Mouse (Mus musculus): ENCODE measurements at regions not wholly inside any gene's neighbourhood (a gene's known extent, or its start where the extent isn't known, plus 50 kb on each side); places are given as distances from the start of the nearest gene placed in this dataset.

DNA sequence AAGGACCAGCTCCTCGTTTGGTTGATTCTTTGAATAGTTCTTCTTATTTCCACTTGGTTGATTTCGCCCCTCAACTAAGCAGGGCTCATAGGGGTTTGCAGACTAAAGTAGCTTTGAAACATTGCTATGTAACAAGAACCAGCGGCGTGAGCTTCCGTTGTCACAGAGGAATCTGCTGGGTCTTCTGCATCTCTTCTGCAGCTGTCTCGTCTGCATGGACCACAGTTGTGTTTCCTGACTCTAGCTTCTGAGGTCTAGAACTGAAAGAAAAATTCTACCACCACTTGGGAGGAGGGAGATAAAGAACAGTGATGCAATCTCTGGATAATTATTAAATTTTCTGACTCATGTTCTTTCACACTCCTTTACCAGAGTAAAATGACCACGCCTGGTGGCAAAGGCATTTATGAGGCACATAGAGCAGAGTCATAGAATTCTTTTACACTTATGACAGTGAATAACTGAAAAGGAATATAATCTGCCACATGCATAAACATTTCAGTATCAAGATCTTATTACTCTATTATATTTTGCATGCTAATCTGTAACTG lies 1340.9 kb downstream of the Slc22a22 start:
- no peak for DNase-seq

DNA sequence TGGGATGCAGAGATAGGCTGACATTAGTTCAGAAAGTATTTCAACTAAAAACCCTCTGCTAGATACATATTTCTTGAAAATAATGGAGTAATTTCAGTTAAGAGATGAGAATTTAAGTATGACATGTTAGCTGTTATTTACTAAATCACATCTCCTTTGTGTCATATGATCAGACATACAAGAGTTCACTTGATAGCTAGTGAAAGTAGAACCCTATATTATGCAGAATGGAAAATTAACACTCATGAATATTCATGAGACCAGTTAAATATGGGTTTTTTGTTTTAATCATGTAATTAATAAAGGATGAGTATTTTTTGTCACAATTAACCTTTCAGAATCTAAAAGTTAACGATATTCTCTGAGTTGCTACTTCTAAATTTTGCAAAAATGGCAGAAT lies 1349.4 kb downstream of the Slc22a22 start:
- no peak for DNase-seq

- DNase-seq = no peak
These were observed 1357.9 kb downstream of the Slc22a22 start for GRCm38 (mm10) chr15:56119287-56120065.

DNA sequence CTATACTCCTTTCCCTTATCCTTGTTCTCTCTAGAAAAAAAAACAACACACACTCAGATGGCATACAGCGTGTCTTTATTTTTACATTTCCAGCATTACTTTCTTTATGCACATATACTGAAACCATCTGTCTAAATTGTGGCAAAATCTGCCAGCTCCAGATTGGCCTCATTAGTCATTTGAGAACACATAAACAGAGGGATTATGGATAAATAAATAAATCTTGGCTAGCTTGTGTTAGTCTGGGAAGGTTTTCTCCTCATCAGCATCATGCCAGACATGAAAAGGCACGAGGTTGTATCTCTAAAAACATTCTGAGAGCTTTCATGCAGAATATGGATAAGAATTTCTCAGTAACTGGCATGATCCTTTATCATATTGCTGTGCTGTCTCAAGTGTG lies 1369.1 kb downstream of the Slc22a22 start:
- DNase-seq = peak; percentile 10

DNA sequence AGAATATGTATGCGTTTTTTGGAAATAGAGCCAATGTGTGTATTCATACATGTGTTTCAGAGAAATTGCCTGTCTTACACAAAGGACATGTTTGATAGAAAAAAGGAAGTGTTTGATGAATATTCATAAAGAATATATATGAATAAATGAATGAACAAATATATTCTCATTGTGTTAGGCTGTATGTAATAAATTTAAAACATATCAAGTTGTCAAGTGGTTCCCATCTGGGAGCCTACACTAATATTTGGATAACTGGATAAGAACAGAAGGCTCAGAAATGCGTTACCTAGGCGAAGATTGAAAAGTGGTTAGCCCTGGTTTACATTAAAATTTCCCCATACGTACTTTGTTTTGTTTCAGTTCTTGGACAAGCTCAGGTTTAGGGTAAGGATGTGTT lies 1369.7 kb downstream of the Slc22a22 start:
- DNase-seq = no peak

DNA sequence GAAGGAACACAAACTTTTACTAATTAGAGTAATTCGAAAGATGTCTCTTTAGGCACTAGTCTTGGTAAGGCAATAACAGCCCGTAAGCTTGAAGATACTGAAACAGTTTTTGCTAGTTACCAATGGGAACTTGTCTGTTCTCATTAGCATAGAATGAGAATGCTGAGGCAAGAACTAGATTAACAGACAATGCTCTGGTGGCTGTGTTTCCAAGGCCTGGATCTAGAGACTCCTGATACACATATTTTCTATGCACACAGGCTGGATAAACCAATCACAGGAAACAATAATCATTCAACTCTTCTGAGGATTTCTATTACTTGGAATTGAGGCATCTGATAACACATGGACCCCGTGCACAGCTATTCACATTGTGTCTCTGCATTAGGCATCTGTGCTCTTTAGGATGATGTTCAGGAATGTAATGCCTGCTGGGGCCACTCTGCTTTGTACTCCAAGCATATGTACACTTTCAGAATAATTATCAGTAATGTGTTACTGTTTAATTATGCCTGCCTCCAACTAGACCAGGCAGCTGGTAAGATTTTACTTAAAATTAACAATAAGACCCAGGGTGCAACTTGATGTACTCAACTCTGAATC lies 1377.2 kb downstream of the Slc22a22 start:
- DNase-seq = no peak

GRCm38 (mm10) chr15:56077838-56078567 lies 1399.4 kb downstream of the Slc22a22 start:
- no peak for DNase-seq

DNA sequence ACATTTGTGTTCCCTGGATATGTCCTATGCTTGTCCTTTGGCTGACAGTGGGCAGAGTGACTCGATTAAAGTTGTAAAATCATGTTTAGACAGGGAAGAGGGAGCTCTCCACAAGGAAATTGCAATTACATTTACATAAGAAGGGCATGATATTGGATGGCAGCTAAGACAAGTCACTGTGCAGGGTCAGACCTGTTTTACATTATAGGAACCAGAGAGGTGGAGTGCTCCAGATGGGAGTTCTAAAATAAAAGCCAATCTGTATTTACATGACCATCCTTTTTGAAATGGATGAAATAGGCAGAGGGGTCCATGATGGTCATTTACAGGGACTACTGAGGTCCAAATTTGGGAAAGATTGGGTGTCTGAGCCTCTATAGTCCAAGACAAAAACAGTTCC lies 1400.3 kb downstream of the Slc22a22 start:
- DNase-seq = no peak

DNA sequence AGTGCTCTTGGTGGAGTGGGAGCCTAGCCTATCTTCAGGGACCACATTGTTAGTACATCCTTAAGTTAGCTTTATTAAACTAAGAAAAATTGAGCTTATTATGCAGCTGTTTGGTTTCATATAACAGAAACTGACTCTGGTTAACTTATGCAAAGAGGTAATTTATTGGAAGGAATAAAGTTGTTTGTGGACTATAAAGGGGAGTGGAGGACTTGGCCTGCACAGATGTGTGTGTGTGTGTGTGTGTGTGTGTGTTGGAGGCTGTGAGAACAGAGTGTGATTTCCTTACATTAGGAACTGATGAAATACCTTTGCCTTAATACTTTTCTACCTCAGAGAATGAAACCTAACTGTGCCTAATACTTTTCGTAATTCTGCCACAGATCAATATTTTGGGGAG lies 1400.7 kb downstream of the Slc22a22 start:
- DNase-seq = no peak

- DNase-seq = no peak
These were observed 1407.9 kb downstream of the Slc22a22 start for GRCm38 (mm10) chr15:56069511-56069910.

DNA sequence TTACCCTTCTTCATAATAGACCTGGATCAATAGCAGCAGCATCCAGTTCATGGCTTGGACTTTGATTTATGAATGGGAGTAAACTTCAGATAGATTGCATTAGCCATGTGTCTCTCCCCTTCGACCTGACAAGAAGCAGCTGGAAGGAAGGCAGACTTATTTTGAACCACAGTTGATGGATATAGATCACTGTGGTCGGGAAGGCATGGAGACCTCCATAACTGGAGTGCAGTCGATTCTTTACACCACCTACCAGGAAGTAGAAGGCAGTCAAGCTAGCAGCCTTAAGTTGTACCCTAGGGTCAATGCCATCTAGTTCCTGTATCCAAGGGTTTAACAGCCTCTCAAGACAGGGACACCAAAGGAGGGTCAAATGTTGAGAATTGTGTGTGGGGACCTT lies 1410.2 kb downstream of the Slc22a22 start:
- no peak for DNase-seq

DNA sequence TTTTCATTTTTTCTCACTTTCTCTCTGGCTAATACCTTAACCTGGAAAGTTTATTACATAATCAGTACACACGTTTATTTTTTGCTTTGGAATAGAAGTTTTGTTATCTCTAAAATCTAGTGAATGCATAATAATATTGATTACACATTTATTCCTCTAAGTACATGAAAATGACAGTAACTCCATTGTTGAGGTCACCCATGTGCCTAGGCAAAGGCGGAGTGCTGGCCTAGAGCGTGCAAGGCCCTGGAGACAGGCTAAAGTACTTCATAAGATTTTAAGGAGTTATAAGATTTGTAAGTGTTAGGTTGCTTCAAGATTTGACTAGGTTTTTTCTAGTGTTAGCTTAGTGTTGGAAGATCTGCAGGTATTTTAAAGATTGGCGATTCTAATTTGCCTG lies 1410.9 kb downstream of the Slc22a22 start:
- DNase-seq = no peak

DNA sequence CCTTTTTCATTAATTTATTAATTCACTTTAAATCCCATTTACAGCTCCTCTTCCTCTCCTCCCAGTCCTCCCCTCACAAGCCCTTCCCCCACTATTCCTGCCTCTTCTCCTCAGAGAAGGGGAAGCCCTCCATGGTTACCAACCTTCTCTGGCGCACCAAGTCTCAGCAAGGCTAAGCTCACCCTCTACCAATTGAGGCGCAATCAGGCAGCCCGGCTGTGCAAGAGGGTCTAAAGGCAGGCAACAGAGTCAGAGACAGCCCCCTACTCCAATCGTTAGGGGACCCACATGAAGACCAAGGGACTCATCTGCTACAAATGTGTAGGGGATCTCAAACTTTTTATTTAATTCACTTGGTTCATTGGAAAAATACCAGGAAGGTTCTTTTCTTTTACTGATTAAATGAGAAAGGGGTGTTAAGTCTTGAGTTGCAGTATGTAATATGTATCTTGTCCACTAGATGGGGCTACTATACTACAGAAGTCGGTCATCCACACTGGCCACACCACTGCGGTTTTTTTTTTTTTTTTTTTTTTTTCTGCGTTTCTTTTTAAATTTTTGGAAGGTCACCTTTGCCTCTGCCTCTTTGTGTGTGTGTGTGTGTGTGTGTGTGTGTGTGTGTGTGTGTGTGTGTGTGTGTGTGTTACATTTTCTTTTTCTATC lies 1411.4 kb downstream of the Slc22a22 start:
- no peak for DNase-seq

DNA sequence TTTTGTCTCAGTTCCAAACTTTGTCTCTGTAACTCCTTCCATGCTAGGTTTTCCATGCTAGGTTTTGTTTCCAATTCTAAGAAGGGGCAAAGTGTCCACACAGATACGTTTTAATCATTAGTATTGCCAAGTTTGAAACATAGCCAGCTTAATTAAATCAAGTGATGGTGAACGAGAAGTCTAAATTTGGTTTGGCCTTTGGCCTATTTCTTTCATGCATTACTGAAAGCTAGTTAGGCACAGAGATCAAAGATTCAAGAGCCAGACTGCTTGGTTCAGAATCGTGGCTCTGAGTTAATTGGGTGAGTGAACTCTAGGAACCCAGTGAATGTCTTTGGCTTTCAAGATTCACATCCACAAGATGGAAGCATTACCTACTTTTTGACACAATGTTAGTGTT lies 1414.8 kb downstream of the Slc22a22 start:
- no peak for DNase-seq

DNA sequence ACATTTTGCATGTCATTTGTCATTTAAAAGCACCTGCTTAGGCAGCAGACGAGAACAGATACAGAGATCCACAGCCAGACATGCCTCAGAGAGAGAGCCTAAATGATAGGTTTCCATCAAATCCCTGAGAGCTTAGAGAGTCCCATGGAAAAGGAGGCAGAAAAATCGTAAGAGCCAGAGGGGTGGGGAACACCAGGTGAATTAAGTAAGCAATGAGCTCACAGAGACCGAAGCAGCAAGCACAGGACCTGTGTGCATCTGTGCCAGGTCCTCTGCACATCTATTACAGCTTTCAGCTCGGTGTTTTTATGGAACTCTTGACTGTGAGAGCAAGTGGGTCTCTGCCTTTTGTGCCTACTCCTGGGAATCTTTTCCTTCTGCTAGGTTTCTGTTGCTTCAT lies 1416.1 kb downstream of the Slc22a22 start:
- no peak for DNase-seq

DNA sequence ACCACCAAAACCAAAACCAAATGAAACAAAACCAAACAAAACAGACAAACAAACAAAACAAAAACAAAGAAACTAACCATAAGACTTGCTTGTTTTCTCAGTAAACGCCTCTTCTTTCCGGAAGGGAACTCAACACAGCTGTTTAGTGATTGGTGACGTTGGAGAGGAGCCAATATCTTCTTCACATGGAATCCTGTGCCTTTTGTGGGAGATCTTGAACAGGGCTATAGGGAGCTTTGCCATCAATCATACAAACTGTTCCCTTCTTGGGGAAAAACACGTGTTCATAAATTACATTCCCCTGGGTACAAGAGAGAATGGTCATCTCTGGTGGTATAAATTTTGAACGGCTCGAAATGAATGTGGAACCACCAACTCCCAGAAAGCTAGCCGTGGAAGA lies 1426.7 kb downstream of the Slc22a22 start:
- DNase-seq = no peak

- DNase-seq = no peak
These were observed 1429.6 kb downstream of the Slc22a22 start for GRCm38 (mm10) chr15:56047832-56048231.

GRCm38 (mm10) chr15:56046679-56047532 lies 1430.5 kb downstream of the Slc22a22 start:
- DNase-seq = peak; percentile 10

DNA sequence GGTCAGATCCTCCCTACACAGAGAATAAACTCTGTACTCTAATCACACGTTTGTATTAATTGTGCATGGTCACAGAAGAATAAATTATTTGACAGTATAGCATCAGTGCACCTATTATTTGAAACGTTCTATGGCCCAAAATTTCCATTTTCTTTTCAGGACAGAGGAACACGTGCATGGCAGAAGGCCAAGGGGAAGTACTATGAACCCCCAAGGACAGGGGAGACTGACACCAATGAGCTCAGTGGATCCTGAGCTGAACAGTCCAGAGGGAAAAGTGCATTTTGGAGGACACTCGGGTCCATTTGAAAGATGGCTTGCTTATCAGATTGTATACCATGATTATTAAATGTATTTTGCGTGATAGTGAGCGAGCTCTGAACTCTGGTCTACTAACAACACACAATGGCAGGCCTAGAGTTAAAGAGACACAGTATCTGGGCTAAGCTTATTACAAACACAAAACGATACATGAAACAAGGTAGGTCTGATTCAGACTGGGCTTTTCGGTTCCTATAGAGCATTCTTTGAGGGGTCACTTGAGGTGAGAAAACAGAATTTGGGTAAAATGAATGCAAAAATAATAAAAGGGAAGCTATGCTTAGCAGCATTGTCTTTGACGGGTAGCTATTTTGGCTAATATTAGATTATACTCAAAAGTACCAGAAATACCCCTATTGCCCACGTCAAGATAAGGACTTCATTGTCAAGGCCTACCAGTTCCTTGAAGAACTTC lies 1431.7 kb downstream of the Slc22a22 start:
- DNase-seq = no peak

- no peak for DNase-seq
These were observed 1434.1 kb downstream of the Slc22a22 start for GRCm38 (mm10) chr15:56043282-56043681.

DNA sequence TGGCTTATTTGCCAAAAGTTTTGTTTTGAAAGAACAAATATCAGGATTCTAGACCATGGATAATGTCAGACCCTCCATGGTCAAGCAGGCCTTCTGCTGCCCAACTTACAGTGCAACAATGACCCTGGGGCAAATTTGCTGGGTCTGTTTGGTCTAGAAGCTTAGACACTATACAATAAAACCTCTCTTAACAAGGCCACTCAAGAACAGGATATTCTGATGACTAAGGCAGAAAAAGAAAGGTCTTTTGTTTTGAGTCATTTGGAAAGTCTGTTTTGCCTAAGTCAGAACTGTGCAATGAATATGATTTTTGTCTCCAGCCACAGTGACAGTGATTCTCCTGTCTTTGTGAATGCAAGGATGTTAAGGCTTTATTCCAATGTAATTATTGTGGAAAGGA lies 1435.0 kb downstream of the Slc22a22 start:
- no peak for DNase-seq

DNA sequence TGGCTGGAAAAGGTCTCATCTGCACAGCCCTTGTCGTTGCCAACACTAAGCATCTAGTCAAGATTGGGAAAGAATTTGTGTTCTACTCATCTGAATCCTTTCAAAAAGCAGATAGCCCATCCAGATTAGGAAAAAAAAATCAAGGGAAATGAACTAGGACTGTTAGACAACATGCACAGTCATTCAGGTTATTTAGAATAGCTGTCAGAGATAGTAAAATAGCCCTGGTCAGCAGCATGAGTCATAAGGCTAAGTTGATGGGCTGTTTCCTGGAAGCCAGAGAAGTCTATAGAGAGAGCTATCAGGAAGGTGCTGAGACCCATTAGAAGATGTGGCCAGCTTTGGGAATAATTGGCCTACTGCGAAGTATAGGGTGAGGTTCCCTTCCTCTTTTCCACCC lies 1447.4 kb downstream of the Slc22a22 start:
- no peak for DNase-seq

Data from layer of hippocampus, adult 9-11 months (tissue).